Mouse (Mus musculus): ENCODE results near the gene Ercc4. TPM values are rescaled to one million over a fixed set of nuclear protein-coding genes. Genes with fewer than 3 reads are reported as not detected.

Ercc4 gene
- polyA plus RNA-seq, 1 experiment from 2014 or later: 12.9 TPM

- H3K9ac ChIP-seq (ENCODE audit: low read depth, low read length): no peak overlapping the region
- no peak overlapping the region for H3K4me2 ChIP-seq
- H3K9me3 ChIP-seq (ENCODE audit: control insufficient read depth, low read length): no peaks in the 10 kb centered on the region
- 96% methylated on average over 6 of the region's 6 CpGs for whole genome bisulfite sequencing
- H3K4me1 ChIP-seq (replicated peaks; ENCODE audit: control insufficient read depth, insufficient read depth, low read length): no peaks in the 10 kb centered on the region
- no peak overlapping the region for H3K4me3 ChIP-seq (ENCODE audit: low read depth, low read length)
- no peak for ATAC-seq (replicated peaks; ENCODE audit: low FRiP score)
- peaks cover 19% of the 10 kb centered on the region; the same call in 1 of the 2 replicates for H3K36me3 ChIP-seq (ENCODE audit: control insufficient read depth, insufficient read depth, low read length)
- H3K27ac ChIP-seq (ENCODE audit: low read depth, low read length): no peak overlapping the region
- H3K27me3 ChIP-seq (replicated peaks; ENCODE audit: control insufficient read depth, insufficient read depth, low read length): no peaks in the 10 kb centered on the region
- no peak for DNase-seq (ENCODE audit: low spot score)
These were observed 31.7 kb downstream of the Ercc4 start for GRCm38 (mm10) chr16:13141220-13141619.

DNA sequence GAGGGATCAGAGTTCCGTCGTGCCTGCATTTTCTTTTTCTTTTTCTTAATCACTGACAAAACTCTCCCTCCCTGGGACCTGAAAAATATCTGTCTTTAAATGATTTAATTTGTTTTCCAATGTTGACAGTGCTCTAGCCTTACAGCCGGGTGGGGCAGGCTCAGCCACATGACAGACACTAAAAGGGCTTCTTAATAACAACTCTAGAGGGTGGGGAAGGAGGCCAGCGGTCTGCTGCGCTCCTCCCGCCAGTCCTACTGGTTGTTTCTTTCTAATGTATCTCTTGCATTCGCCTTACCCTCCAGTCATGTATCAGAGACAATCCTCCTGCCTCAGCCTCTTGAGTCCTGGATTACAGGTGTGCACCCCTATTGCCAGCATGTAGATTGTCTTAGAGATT, 34.4 kb downstream of the Ercc4 start:
- no peak overlapping the region for H3K4me3 ChIP-seq (ENCODE audit: low read depth, low read length)
- no peak for ATAC-seq (replicated peaks; ENCODE audit: low FRiP score)
- 85% methylated on average over 7 of the region's 7 CpGs for WGBS

GRCm38 (mm10) chr16:13144682-13145410, 35.4 kb downstream of the Ercc4 start:
- DNase-seq (ENCODE audit: low spot score): no peak
- no peaks in the 10 kb centered on the region for H3K9me3 ChIP-seq (ENCODE audit: control insufficient read depth, low read length)
- ATAC-seq (replicated peaks; ENCODE audit: low FRiP score): no peak
- no peak overlapping the region for H3K4me3 ChIP-seq (ENCODE audit: low read depth, low read length)
- no peaks in the 10 kb centered on the region for H3K4me1 ChIP-seq (replicated peaks; ENCODE audit: control insufficient read depth, insufficient read depth, low read length)
- H3K36me3 ChIP-seq (ENCODE audit: control insufficient read depth, insufficient read depth, low read length): peaks cover 28% of the 10 kb centered on the region; the same call in 1 of the 2 replicates
- H3K4me2 ChIP-seq: no peak overlapping the region
- H3K27ac ChIP-seq (ENCODE audit: low read depth, low read length): no peak overlapping the region
- no peaks in the 10 kb centered on the region for H3K27me3 ChIP-seq (replicated peaks; ENCODE audit: control insufficient read depth, insufficient read depth, low read length)
- H3K9ac ChIP-seq (ENCODE audit: low read depth, low read length): no peak overlapping the region
- WGBS: 93% methylated on average over 10 of the region's 10 CpGs

More for the DNA sequence above, 34.4 kb downstream of the Ercc4 start:
- Histone ChIP-seq H3K9ac (ENCODE audit: low read depth, low read length) (no peak overlapping the region), H3K4me2 (no peak overlapping the region), H3K27ac (ENCODE audit: low read depth, low read length) (no peak overlapping the region), H3K36me3 (ENCODE audit: control insufficient read depth, insufficient read depth, low read length) (peaks cover 28% of the 10 kb centered on the region; the same call in 1 of the 2 replicates), H3K27me3 (replicated peaks; ENCODE audit: control insufficient read depth, insufficient read depth, low read length) (no peaks in the 10 kb centered on the region), H3K9me3 (ENCODE audit: control insufficient read depth, low read length) (no peaks in the 10 kb centered on the region), H3K4me1 (replicated peaks; ENCODE audit: control insufficient read depth, insufficient read depth, low read length) (no peaks in the 10 kb centered on the region)
- DNase-seq (ENCODE audit: low spot score): peak; percentile 24

GRCm38 (mm10) chr16:13146231-13146630, 36.7 kb downstream of the Ercc4 start:
- Histone ChIP-seq H3K27me3 (replicated peaks; ENCODE audit: control insufficient read depth, insufficient read depth, low read length) (no peaks in the 10 kb centered on the region), H3K36me3 (ENCODE audit: control insufficient read depth, insufficient read depth, low read length) (peaks cover 26% of the 10 kb centered on the region; the same call in 1 of the 2 replicates), H3K4me1 (replicated peaks; ENCODE audit: control insufficient read depth, insufficient read depth, low read length) (no peaks in the 10 kb centered on the region), H3K27ac (ENCODE audit: low read depth, low read length) (no peak overlapping the region), H3K4me3 (ENCODE audit: low read depth, low read length) (no peak overlapping the region), H3K9ac (ENCODE audit: low read depth, low read length) (no peak overlapping the region), H3K4me2 (no peak overlapping the region), H3K9me3 (ENCODE audit: control insufficient read depth, low read length) (no peaks in the 10 kb centered on the region)
- WGBS: 82% methylated on average over 4 of the region's 4 CpGs
- DNase-seq (ENCODE audit: low spot score): no peak
- ATAC-seq (replicated peaks; ENCODE audit: low FRiP score): no peak

GRCm38 (mm10) chr16:13147810-13148555, 38.5 kb downstream of the Ercc4 start:
- ATAC-seq (replicated peaks; ENCODE audit: low FRiP score): no peak
- H3K36me3 ChIP-seq (ENCODE audit: control insufficient read depth, insufficient read depth, low read length): peaks cover 22% of the 10 kb centered on the region; the same call in 1 of the 2 replicates
- H3K27ac ChIP-seq (ENCODE audit: low read depth, low read length): no peak overlapping the region
- no peak for DNase-seq (ENCODE audit: low spot score)
- no peaks in the 10 kb centered on the region for H3K27me3 ChIP-seq (replicated peaks; ENCODE audit: control insufficient read depth, insufficient read depth, low read length)
- no peak overlapping the region for H3K4me2 ChIP-seq
- WGBS: 91% methylated on average over 19 of the region's 19 CpGs
- no peaks in the 10 kb centered on the region for H3K4me1 ChIP-seq (replicated peaks; ENCODE audit: control insufficient read depth, insufficient read depth, low read length)
- H3K9me3 ChIP-seq (ENCODE audit: control insufficient read depth, low read length): no peaks in the 10 kb centered on the region
- no peak overlapping the region for H3K9ac ChIP-seq (ENCODE audit: low read depth, low read length)
- no peak overlapping the region for H3K4me3 ChIP-seq (ENCODE audit: low read depth, low read length)

- no peak overlapping the region for H3K4me3 ChIP-seq (ENCODE audit: low read depth, low read length)
- no peak overlapping the region for H3K9ac ChIP-seq (ENCODE audit: low read depth, low read length)
- peaks cover 11% of the 10 kb centered on the region; the same call in 1 of the 2 replicates for H3K36me3 ChIP-seq (ENCODE audit: control insufficient read depth, insufficient read depth, low read length)
- H3K27ac ChIP-seq (ENCODE audit: low read depth, low read length): no peak overlapping the region
- ATAC-seq (replicated peaks; ENCODE audit: low FRiP score): no peak
- DNase-seq (ENCODE audit: low spot score): no peak
- H3K27me3 ChIP-seq (replicated peaks; ENCODE audit: control insufficient read depth, insufficient read depth, low read length): no peaks in the 10 kb centered on the region
- H3K4me2 ChIP-seq: no peak overlapping the region
- no peaks in the 10 kb centered on the region for H3K4me1 ChIP-seq (replicated peaks; ENCODE audit: control insufficient read depth, insufficient read depth, low read length)
- 86% methylated on average over 8 of the region's 8 CpGs for WGBS
- no peaks in the 10 kb centered on the region for H3K9me3 ChIP-seq (ENCODE audit: control insufficient read depth, low read length)
These were observed 40.5 kb downstream of the Ercc4 start for GRCm38 (mm10) chr16:13149950-13150349.

- H3K27ac ChIP-seq (ENCODE audit: low read depth, low read length): no peak overlapping the region
- DNase-seq (ENCODE audit: low spot score) (no peak), ATAC-seq (replicated peaks; ENCODE audit: low FRiP score) (no peak)
- no peaks in the 10 kb centered on the region for H3K9me3 ChIP-seq (ENCODE audit: control insufficient read depth, low read length)
- H3K27me3 ChIP-seq (replicated peaks; ENCODE audit: control insufficient read depth, insufficient read depth, low read length): no peaks in the 10 kb centered on the region
- 85% methylated on average over 6 of the region's 6 CpGs for WGBS
- peaks cover 8% of the 10 kb centered on the region; the same call in 1 of the 2 replicates for H3K36me3 ChIP-seq (ENCODE audit: control insufficient read depth, insufficient read depth, low read length)
- H3K9ac ChIP-seq (ENCODE audit: low read depth, low read length): no peak overlapping the region
- H3K4me1 ChIP-seq (replicated peaks; ENCODE audit: control insufficient read depth, insufficient read depth, low read length): no peaks in the 10 kb centered on the region
- no peak overlapping the region for H3K4me3 ChIP-seq (ENCODE audit: low read depth, low read length)
- no peak overlapping the region for H3K4me2 ChIP-seq
These were observed 41.3 kb downstream of the Ercc4 start for GRCm38 (mm10) chr16:13150790-13151189.

DNA sequence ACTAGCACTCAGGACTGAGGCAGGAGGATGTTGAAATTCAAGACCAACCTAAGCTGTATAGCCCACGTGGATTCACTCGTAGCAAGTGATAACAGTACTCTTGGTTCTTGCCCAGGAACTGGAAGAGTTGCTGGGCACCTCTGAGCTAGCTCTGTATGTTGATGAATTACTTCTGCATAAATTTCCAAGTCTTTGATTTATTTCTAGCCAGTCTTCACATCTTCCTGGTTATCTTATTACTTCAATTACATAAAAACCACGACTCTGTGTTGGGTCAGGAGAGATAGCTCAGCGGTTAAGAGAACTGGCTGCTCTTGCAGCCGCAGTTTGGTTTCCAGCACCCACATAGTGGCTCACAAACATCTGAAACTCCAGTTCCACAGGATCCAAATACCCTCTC, 43.0 kb downstream of the Ercc4 start:
- ATAC-seq (replicated peaks; ENCODE audit: low FRiP score): no peak
- 62% methylated on average over 5 of the region's 5 CpGs for WGBS
- H3K36me3 ChIP-seq (ENCODE audit: control insufficient read depth, insufficient read depth, low read length): peaks cover 7% of the 10 kb centered on the region; the same call in 1 of the 2 replicates

More for the DNA sequence above, 43.0 kb downstream of the Ercc4 start:
- no peak for DNase-seq (ENCODE audit: low spot score)
- no peaks in the 10 kb centered on the region for H3K27me3 ChIP-seq (replicated peaks; ENCODE audit: control insufficient read depth, insufficient read depth, low read length)
- H3K9me3 ChIP-seq (ENCODE audit: control insufficient read depth, low read length): no peaks in the 10 kb centered on the region
- no peak overlapping the region for H3K4me2 ChIP-seq
- no peak overlapping the region for H3K4me3 ChIP-seq (ENCODE audit: low read depth, low read length)
- no peak overlapping the region for H3K27ac ChIP-seq (ENCODE audit: low read depth, low read length)
- H3K4me1 ChIP-seq (replicated peaks; ENCODE audit: control insufficient read depth, insufficient read depth, low read length): no peaks in the 10 kb centered on the region; the same call in 1 of the 2 replicates
- no peak overlapping the region for H3K9ac ChIP-seq (ENCODE audit: low read depth, low read length)

Measured in liver, embryonic 11.5 days (tissue).